Mouse (Mus musculus): ENCODE measurements around the gene Fbxo42. TPM values are rescaled to one million over a fixed set of nuclear protein-coding genes. Genes with fewer than 3 reads are reported as not detected.

The Fbxo42 gene
- polyA plus RNA-seq, 2 experiments: 23.1 to 29.7 TPM

- Histone ChIP-seq H3K4me3 (replicated peaks; ENCODE audit: low read length) (peak overlapping the region; percentile 54), H3K9me3 (ENCODE audit: control insufficient read depth, low read length) (no peaks in the 10 kb centered on the region), H3K27me3 (ENCODE audit: control insufficient read depth, insufficient read depth, low read length) (no peaks in the 10 kb centered on the region), H3K27ac (replicated peaks; ENCODE audit: low read depth, low read length) (no peak overlapping the region), H3K9ac (ENCODE audit: low read depth, low read length, severe bottlenecking) (peak overlapping the region; percentile 48), H3K4me1 (ENCODE audit: control insufficient read depth, insufficient read depth, low read length) (peaks cover 11% of the 10 kb centered on the region; the same call in 1 of the 2 replicates), H3K4me2 (replicated peaks; ENCODE audit: low read depth, low read length, severe bottlenecking) (peak overlapping the region; percentile 95), H3K36me3 (ENCODE audit: control insufficient read depth, insufficient read depth, low read length) (peaks cover 3% of the 10 kb centered on the region; the same call in 1 of the 2 replicates)
- DNase-seq (ENCODE audit: low spot score) (peak; percentile 30), ATAC-seq (ENCODE audit: low FRiP score, low read depth) (peak; percentile 24; the same call in 1 of the 2 replicates)
- TF ChIP-seq POLR2A (IDR thresholded peaks at IDR 0.05; ENCODE audit: borderline replicate concordance, extremely low read depth, insufficient read depth, insufficient read length): no peak
- 2% methylated on average over 16 of the region's 16 CpGs for WGBS
These were observed 66.7 kb downstream of the Fbxo42 start for GRCm38 (mm10) chr4:141214337-141214851.

- TF ChIP-seq POLR2A (IDR thresholded peaks at IDR 0.05; ENCODE audit: borderline replicate concordance, extremely low read depth, insufficient read depth, insufficient read length): no peak
These were observed 72.0 kb downstream of the Fbxo42 start for GRCm38 (mm10) chr4:141219583-141220213.

GRCm38 (mm10) chr4:141221848-141222247 is 74.1 kb downstream of the Fbxo42 start:
- no peak for ATAC-seq (ENCODE audit: low FRiP score, low read depth)
- Histone ChIP-seq H3K36me3 (ENCODE audit: control insufficient read depth, insufficient read depth, low read length) (peaks cover 7% of the 10 kb centered on the region), H3K4me3 (replicated peaks; ENCODE audit: low read length) (no peak overlapping the region), H3K9me3 (ENCODE audit: control insufficient read depth, low read length) (no peaks in the 10 kb centered on the region), H3K4me1 (ENCODE audit: control insufficient read depth, insufficient read depth, low read length) (no peaks in the 10 kb centered on the region), H3K27me3 (ENCODE audit: control insufficient read depth, insufficient read depth, low read length) (no peaks in the 10 kb centered on the region), H3K4me2 (replicated peaks; ENCODE audit: low read depth, low read length, severe bottlenecking) (no peak overlapping the region), H3K9ac (ENCODE audit: low read depth, low read length, severe bottlenecking) (no peak overlapping the region), H3K27ac (replicated peaks; ENCODE audit: low read depth, low read length) (no peak overlapping the region)
- no peak for TF ChIP-seq POLR2A (IDR thresholded peaks at IDR 0.05; ENCODE audit: borderline replicate concordance, extremely low read depth, insufficient read depth, insufficient read length)
- 65% methylated on average over 2 of the region's 2 CpGs for WGBS
- DNase-seq (ENCODE audit: low spot score): no peak

More at GRCm38 (mm10) chr4:141219583-141220213, 72.0 kb downstream of the Fbxo42 start:
- WGBS: 84% methylated on average over 20 of the region's 20 CpGs
- H3K4me1 ChIP-seq (ENCODE audit: control insufficient read depth, insufficient read depth, low read length): no peaks in the 10 kb centered on the region
- ATAC-seq (ENCODE audit: low FRiP score, low read depth): no peak
- no peak overlapping the region for H3K4me2 ChIP-seq (replicated peaks; ENCODE audit: low read depth, low read length, severe bottlenecking)
- H3K27me3 ChIP-seq (ENCODE audit: control insufficient read depth, insufficient read depth, low read length): no peaks in the 10 kb centered on the region
- no peaks in the 10 kb centered on the region for H3K9me3 ChIP-seq (ENCODE audit: control insufficient read depth, low read length)
- no peak for DNase-seq (ENCODE audit: low spot score)
- H3K4me3 ChIP-seq (replicated peaks; ENCODE audit: low read length): no peak overlapping the region
- H3K9ac ChIP-seq (ENCODE audit: low read depth, low read length, severe bottlenecking): no peak overlapping the region
- peaks cover 7% of the 10 kb centered on the region for H3K36me3 ChIP-seq (ENCODE audit: control insufficient read depth, insufficient read depth, low read length)
- H3K27ac ChIP-seq (replicated peaks; ENCODE audit: low read depth, low read length): no peak overlapping the region

- H3K4me1 ChIP-seq (ENCODE audit: control insufficient read depth, insufficient read depth, low read length): no peaks in the 10 kb centered on the region
- H3K4me3 ChIP-seq (replicated peaks; ENCODE audit: low read length): no peak overlapping the region
- H3K36me3 ChIP-seq (ENCODE audit: control insufficient read depth, insufficient read depth, low read length): peaks cover 5% of the 10 kb centered on the region
- WGBS: 91% methylated on average over 5 of the region's 5 CpGs
- no peak overlapping the region for H3K27ac ChIP-seq (replicated peaks; ENCODE audit: low read depth, low read length)
- H3K4me2 ChIP-seq (replicated peaks; ENCODE audit: low read depth, low read length, severe bottlenecking): no peak overlapping the region
- DNase-seq (ENCODE audit: low spot score) (no peak), ATAC-seq (ENCODE audit: low FRiP score, low read depth) (no peak)
- no peaks in the 10 kb centered on the region for H3K27me3 ChIP-seq (ENCODE audit: control insufficient read depth, insufficient read depth, low read length)
- no peak overlapping the region for H3K9ac ChIP-seq (ENCODE audit: low read depth, low read length, severe bottlenecking)
- TF ChIP-seq POLR2A (IDR thresholded peaks at IDR 0.05; ENCODE audit: borderline replicate concordance, extremely low read depth, insufficient read depth, insufficient read length): no peak
- no peaks in the 10 kb centered on the region for H3K9me3 ChIP-seq (ENCODE audit: control insufficient read depth, low read length)
These were observed 75.0 kb downstream of the Fbxo42 start for GRCm38 (mm10) chr4:141222752-141223151.

- no peaks in the 10 kb centered on the region for H3K27me3 ChIP-seq (ENCODE audit: control insufficient read depth, insufficient read depth, low read length)
- H3K9me3 ChIP-seq (ENCODE audit: control insufficient read depth, low read length): no peaks in the 10 kb centered on the region
- no peaks in the 10 kb centered on the region for H3K4me1 ChIP-seq (ENCODE audit: control insufficient read depth, insufficient read depth, low read length)
- no peak overlapping the region for H3K4me2 ChIP-seq (replicated peaks; ENCODE audit: low read depth, low read length, severe bottlenecking)
- WGBS: 74% methylated on average over 7 of the region's 7 CpGs
- no peak overlapping the region for H3K9ac ChIP-seq (ENCODE audit: low read depth, low read length, severe bottlenecking)
- no peak overlapping the region for H3K4me3 ChIP-seq (replicated peaks; ENCODE audit: low read length)
- no peak for DNase-seq (ENCODE audit: low spot score)
- H3K27ac ChIP-seq (replicated peaks; ENCODE audit: low read depth, low read length): no peak overlapping the region
- H3K36me3 ChIP-seq (ENCODE audit: control insufficient read depth, insufficient read depth, low read length): no peaks in the 10 kb centered on the region
- no peak for ATAC-seq (ENCODE audit: low FRiP score, low read depth)
- no peak for TF ChIP-seq POLR2A (IDR thresholded peaks at IDR 0.05; ENCODE audit: borderline replicate concordance, extremely low read depth, insufficient read depth, insufficient read length)
These were observed 81.0 kb downstream of the Fbxo42 start for GRCm38 (mm10) chr4:141228687-141229086.
